Mouse (Mus musculus) adrenal gland, postnatal 10 days (tissue): ENCODE measurements around the gene Rwdd2b. TPM values are rescaled to one million over a fixed set of nuclear protein-coding genes. Genes with fewer than 3 reads are reported as not detected.

Experiments
- DNase-seq: peaks from one replicate; pipeline ENCODE4 v3.0.0; 2021; ENCODE audit warnings: mixed read lengths
- long read RNA-seq, 2 experiments: library from polyadenylated mRNA; stranded (forward); transcript quantifications; one replicate each; pipeline ENCODE4 v2.0.0; 2021
- total RNA-seq, 2 experiments: library from RNA; stranded (reverse); gene quantifications; 2 replicates each; pipeline ENCODE4 v1.2.3; 2021

Gene Rwdd2b
- total RNA-seq, result 1 to 10 TPM; 7.6 to 8.1 TPM
- long read RNA-seq, experiment 1, transcript Rwdd2b-201 (5 exons, 2,009 nt), result major isoform, 17 of 17 reads
- long read RNA-seq, experiment 1, partial matches to known transcripts, result 0 of 17 reads
- long read RNA-seq, experiment 1, other reads (novel, unspliced or antisense), result 0 of 17 reads
- long read RNA-seq, experiment 2, partial matches to known transcripts, result 0 of 5 reads
- long read RNA-seq, experiment 2, other reads (novel, unspliced or antisense), result 1 of 5 reads

- DNase-seq, result peak; percentile 94
These were observed at the start of gene Rwdd2b for GRCm38 (mm10) chr16:87440184-87440686. Gene Rwdd2b, minus strand, starts transcription at chr16:87440573.

DNA sequence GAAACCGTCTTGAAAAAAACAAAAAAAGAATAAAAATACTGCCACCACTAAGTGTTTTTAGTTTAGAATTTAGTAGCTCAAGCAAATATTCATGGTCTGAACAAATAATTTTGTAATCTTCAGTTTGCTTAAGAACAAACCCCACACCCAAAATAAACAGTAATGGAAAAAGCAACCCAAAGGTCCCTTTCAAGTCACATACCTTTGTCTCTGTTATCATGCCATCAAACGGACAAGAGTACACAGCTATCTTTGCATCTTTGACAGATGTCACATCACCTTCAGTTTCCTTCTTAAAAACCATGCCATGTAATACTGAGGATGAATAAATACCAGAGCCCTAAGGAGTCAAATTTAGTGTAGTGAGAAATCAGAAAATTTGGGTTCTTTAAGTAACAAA lies 48.2 kb upstream of the Rwdd2b start:
- no peak for DNase-seq

DNA sequence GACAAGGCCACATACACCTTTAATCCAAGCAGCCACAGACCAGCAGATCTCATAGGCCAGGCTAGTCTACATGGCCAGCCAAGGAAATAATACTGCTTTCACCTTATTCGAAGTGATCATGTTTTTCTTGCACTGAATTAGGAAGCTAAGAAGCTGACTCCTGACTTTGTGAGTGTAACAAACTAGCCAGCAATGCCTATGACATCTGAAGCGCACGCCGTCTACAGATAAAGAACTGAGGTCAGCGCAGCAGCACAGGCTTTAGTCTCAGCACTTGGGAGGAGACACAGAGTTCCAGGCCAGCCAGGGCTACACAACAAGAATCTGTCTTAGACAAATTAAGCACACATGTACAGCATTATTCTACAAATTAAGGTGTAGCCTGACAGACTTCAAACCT lies 46.4 kb upstream of the Rwdd2b start:
- DNase-seq, result no peak

GRCm38 (mm10) chr16:87484367-87484766 lies 44.0 kb upstream of the Rwdd2b start:
- DNase-seq, result no peak

DNA sequence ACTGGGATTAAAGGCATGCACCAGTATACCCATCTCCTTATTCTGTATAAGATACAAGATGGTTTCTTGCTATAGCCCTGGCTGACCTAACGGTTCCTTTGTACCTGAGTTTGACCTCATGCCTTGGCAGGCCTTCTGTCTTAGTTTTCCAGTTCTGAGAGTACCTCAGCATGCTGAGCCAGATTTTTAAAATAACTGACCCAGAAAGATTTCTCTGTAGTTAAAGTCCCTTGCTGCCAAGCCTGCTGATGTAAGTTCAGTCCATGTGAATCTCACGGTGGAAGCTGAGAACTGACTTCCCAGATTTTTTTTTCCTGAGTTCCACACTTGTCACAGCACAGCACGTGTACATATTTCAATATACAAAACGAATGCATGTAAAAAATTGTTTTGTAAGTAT lies 30.2 kb upstream of the Rwdd2b start:
- DNase-seq, result no peak

DNA sequence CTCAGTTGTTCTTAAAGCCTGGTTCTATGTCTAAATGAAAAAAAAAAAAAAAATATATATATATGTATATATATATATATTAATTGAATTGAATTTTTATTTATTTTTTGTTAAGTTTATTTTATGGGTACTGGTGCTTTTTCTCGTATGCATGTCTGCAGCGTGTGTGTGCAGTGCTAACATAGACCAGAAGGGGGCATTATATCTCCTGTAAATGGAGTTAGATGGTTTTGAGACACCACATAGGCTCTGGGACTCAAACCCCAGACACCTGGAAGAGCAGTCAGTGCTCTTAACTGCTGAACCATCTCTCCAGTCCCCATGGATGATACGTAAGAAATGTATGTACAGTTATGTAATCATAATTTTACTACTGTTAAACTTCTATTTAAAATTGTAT lies 18.4 kb upstream of the Rwdd2b start:
- no peak for DNase-seq

GRCm38 (mm10) chr16:87455180-87455611 lies 14.8 kb upstream of the Rwdd2b start:
- DNase-seq, result no peak

GRCm38 (mm10) chr16:87454419-87455179 lies 14.2 kb upstream of the Rwdd2b start, which contains the start of gene Usp16:
Gene Usp16, plus strand, starts transcription at chr16:87454703.
- DNase-seq, result peak; percentile 97

DNA sequence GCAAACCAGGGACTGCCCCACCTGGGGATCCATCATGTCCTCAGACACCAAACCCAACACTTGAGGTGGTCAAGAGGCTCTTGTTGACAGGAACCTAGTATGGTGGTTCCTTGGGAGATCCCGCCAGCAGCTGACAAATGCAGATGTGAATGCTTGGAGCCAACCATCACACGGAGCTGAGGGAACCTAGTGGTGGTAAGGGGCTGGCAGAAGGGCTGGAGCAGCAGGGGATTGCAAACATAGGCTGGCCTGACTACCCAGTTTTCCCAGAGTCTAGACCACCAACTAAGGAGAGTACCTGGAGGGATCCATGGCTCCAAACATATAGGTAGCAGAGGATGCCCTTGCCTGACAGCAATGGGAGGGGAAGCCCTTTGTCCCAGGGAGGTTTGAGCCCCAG lies 12.9 kb upstream of the Rwdd2b start:
- DNase-seq, result no peak

DNA sequence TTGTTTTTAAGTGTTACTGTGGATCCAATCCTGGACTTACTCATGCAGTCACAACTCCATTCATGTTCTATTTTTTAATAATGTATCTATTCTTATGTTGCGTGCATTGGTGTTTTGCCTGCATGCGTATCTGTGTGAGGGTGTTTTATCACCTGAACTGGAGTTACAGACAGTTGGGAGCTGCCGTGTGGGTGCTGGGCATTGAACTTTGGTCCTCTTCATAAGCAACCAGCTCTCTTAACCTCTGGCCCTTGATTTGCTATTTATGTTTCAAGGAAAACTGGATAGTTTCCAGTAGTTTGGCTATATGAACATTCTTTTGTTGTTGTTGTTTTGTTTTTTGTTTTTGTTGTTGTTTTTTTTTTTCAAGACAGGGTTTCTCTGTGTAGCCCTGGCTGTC lies 5.2 kb upstream of the Rwdd2b start:
- no peak for DNase-seq

DNA sequence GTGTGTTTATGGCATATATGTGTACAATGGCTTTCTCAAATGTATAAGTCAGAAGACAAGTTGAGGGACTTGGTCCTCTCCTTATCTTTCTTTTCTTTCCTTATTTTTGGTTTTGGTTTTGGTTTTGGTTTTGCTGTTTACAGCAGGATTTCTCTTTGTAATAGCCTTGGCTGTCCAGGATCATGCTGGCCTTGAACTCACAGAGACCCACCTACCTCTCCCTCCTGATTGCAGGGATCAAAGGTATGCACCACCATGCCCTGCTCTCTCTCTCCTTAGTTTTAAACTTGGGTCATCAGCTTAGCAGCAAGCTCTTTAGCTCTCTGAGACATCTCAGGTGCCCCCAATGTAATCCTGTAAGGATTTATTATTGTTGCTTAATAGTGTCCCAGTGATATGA lies 4.7 kb upstream of the Rwdd2b start:
- DNase-seq, result no peak

- DNase-seq, result no peak
These were observed 3.7 kb upstream of the Rwdd2b start for GRCm38 (mm10) chr16:87444071-87444470.

DNA sequence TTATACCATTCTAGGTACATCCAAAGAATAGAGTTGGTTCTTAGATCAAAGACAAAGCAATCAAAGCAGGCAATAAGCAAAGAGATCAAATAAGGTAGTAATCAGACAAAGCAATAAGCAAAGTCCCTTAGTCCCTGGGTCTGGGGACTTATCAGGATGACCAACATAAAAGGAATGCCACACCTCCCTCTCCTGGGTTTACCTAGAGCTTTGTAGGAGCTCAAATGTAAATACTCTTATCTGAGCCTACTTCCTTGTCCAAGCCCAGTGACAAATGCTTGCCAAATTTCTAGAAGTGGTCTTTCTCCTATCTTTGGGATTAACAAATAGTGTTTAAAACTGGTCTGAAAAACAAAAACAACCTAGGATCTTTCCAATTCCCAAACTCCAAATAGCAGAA lies 2.9 kb upstream of the Rwdd2b start:
- no peak for DNase-seq

DNA sequence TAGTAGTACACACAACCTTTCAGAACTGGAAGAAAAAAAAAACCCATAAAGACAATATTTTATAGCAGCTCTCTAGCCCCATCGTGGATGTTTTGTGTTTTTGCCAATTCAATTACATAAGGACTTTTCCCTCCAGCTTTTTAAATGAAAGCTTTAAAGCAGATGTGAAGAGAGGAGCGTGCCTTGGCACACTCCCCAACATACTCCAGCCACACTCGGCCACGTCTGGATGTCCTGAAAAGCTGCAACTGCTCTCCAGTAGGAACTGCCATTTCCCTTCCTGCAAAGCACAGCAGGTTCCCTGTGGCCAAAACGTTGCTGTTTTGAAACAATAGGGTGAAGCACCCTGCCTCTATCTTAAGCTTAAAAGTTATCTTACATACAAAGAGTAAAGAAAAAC lies 1.9 kb upstream of the Rwdd2b start:
- DNase-seq, result no peak

DNA sequence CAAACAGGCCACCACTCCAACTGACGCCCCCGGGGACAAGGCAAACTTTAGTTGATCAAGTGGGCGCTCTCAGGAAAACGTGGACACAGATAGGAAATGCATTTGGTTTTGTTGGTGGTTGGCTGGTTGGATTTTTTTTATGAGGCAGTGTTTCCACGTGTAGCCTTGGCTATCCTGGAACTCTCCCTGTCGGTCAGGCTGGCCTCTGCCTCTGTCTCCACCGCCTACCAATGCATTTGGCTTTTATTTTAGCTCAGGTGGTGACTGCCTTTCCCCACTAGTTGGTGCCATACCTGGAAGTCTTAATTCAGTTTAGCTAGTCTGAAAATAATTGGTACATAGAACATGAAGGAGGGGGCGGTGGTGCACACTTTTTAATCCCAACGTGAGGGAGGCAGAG lies 716 bp upstream of the Rwdd2b start:
- peak; percentile 22 for DNase-seq

DNA sequence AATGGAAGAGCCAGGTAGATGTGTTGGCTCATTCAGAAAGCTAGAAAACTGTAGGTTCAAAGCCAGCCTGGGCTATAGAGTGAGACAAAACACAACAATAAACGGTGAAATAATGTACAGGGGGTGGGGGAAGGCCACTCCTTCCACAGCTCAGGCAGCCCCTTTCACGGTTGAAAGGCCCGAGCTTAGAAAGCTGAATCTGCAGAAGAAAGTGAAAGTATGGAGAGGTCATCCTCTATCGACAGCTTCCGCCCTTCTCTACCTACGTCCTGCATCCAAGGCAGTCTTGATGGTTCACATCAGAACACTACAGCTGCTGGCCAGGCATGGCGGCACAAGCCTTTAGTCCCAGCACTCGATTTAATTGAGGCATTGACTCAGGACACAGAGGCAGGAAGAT lies 1.7 kb downstream of the Rwdd2b start:
- no peak for DNase-seq

- no peak for DNase-seq
These were observed 3.3 kb downstream of the Rwdd2b start for GRCm38 (mm10) chr16:87437096-87437495.

- DNase-seq, result no peak
These were observed 4.8 kb downstream of the Rwdd2b start for GRCm38 (mm10) chr16:87435411-87436205.

DNA sequence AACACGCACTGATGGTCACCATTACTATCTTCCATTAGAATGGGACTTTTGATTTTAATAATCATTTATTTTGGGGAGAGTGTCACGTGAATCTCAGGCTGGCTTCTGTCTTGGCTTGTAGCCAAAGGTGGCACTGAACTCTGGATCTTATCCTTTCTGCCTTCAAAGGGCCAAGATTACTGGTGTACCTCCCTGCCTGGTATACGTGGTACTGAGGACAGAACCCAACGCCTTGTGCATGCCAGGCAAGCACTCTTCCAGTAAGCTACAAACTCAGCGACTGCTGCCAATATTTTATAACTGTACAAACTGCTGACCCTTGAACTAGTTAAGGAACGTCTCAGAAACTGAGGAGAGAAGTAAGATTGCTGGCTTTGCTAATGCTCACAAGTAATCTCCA lies 5.4 kb downstream of the Rwdd2b start:
- no peak for DNase-seq

GRCm38 (mm10) chr16:87434266-87434665 lies 6.1 kb downstream of the Rwdd2b start:
- no peak for DNase-seq

GRCm38 (mm10) chr16:87432033-87432814 lies 8.1 kb downstream of the Rwdd2b start, which contains the start of gene Ltn1:
Gene Ltn1, minus strand, starts transcription at chr16:87432612.
- peak; percentile 98 for DNase-seq

DNA sequence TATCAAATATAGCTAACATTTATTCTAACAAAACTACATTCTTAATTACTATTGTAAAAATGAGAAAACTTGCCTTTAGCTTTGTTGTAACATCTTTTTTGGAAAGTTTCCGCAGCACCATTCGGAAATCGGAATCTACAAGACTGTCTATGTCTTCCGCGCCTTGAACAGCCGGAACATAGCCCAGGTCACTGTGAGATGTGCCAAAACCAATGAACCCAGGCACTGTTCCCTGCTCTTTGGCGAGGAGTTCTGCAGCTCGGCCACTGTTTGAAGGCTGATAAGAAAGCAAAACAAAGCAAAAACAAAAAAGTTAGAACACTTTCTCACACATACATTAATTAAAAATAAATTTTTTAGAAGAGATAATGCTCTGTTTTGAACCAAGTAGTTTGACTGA lies 12.9 kb downstream of the Rwdd2b start:
- DNase-seq, result no peak
